Mouse (Mus musculus) embryonic fibroblast, embryonic 13.5 days (primary cell): ENCODE results near the gene Ush2a.

Source experiments
- CTCF ChIP-seq: IDR thresholded peaks from 2 replicates; pipeline ENCODE4 v1.5.1; 2011; ENCODE audit warnings: mild to moderate bottlenecking, control low read depth, low read length, moderate library complexity, borderline replicate concordance; ENCODE audit not compliant: insufficient read depth
- POLR2A ChIP-seq: IDR thresholded peaks from 2 replicates; pipeline ENCODE4 v1.6.1; 2011; ENCODE audit warnings: low read depth, mild to moderate bottlenecking, control low read depth, low read length, moderate library complexity

DNA sequence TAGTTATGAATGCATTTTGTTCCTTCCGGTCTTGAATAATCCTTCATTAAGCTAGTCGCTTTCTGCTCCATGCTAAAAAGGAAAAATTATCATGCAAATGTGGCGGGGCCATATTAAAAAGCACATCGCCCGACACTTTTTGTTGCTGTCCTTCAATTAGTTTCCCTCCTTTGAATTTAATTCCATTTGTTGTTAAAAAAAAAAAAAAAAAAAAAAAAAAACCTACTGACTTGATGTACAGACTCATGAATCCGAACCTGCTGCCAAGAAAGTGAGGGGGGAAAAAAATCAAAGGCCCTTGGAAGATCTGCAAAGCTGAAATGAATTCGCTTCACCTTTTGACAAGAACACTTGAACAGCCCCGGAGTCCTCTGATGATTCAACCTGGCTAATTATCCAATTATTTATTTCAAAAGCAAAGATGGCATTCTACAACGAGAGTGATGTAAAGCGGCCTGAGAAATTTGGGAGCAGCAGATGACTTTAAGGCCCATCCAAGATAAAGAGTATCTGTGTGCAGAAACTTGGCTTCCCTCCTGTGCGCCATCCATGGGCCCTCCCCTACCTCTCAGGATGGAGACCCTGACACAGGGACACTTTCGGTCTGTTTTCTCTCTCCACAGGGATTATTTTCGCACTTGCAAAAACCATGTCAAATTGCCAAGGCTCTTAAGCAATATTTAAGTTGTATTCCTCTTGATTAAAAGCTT is 194.8 kb downstream of the Ush2a start:
- no peak for TF ChIP-seq CTCF
- TF ChIP-seq POLR2A = no peak
